Mouse (Mus musculus) hindbrain, postnatal 0 days (tissue): Measurements from ENCODE around the gene A430005L14Rik. TPM values are rescaled to one million over a fixed set of nuclear protein-coding genes. Genes with fewer than 3 reads are reported as not detected.

Experiments used
- ATAC-seq: fragments of 200-750 bp; cut with Nextera tagmentation; 2 replicates; pipeline ENCODE4 v1.8.0; 2017; ENCODE audit warnings: mild to moderate bottlenecking, moderate TSS enrichment, moderate library complexity
- DNase-seq: peaks from one replicate; pipeline ENCODE4 v3.0.0-alpha.2; 2015; ENCODE audit warnings: low spot score
- H3K27ac ChIP-seq: fragments of 300-500 bp; sonication (generic); 2 replicates; pipeline ENCODE4 v1.5.1; 2014; ENCODE audit warnings: mild to moderate bottlenecking
- H3K27me3 ChIP-seq: fragments of 300-500 bp; sonication (generic); 2 replicates; pipeline ENCODE4 v1.6.1; 2014; ENCODE audit warnings: low read length, mixed read lengths; ENCODE audit not compliant: insufficient read depth
- H3K36me3 ChIP-seq: fragments of 300-500 bp; sonication (generic); 2 replicates; pipeline ENCODE4 v1.6.1; 2014; ENCODE audit warnings: low read length, mixed read lengths; ENCODE audit not compliant: insufficient read depth
- H3K4me1 ChIP-seq: fragments of 300-500 bp; sonication (generic); 2 replicates; pipeline ENCODE4 v1.6.1; 2014; ENCODE audit warnings: antibody characterized with exemption, low read length, mixed read lengths; ENCODE audit not compliant: insufficient read depth
- H3K4me2 ChIP-seq: fragments of 300-500 bp; sonication (generic); 2 replicates; pipeline ENCODE4 v1.6.1; 2014; ENCODE audit warnings: low read depth, mild to moderate bottlenecking, low read length, moderate library complexity, mixed read lengths
- H3K4me3 ChIP-seq: fragments of 300-500 bp; sonication (generic); 2 replicates; pipeline ENCODE4 v1.5.1; 2014; ENCODE audit warnings: low read length
- H3K9ac ChIP-seq: fragments of 300-500 bp; sonication (generic); replicated peaks from 2 replicates; pipeline ENCODE4 v1.6.1; 2014; ENCODE audit warnings: mild to moderate bottlenecking, low read length, moderate library complexity, mixed read lengths
- H3K9me3 ChIP-seq: fragments of 300-500 bp; sonication (generic); 2 replicates; pipeline ENCODE4 v1.6.1; 2016; ENCODE audit warnings: low read length, mixed read lengths
- CTCF ChIP-seq: IDR thresholded peaks from 2 replicates; pipeline ENCODE4 v1.5.1; 2016; ENCODE audit warnings: antibody characterized with exemption, control low read depth, low read depth
- WGBS: fragments of 180-500 bp; shearing (Covaris S2); extraction: QIAGEN DNeasy Blood & Tissue Kit; methylation state at CpG from one replicate; pipeline ENCODE4 v1.1.7; 2014; 5-methylcytosine and 5-hydroxymethylcytosine counted together
- polyA plus RNA-seq: library from polyadenylated mRNA; unstranded; fragments of >200 nt; fragmentation: Nextera tagmentation; extraction: Ambion mirVana; gene quantifications from 2 replicates; pipeline ENCODE4 v1.2.1, GENCODE M21; 2015
- total RNA-seq: library from RNA; depleted of rRNA; stranded (reverse); fragments of >200 nt; gene quantifications from 2 replicates; pipeline ENCODE4 v1.2.3, GENCODE M21; 2014

Gene A430005L14Rik
- total and polyA plus RNA-seq, 2 experiments from 2014 or later: 45.3 to 47.4 TPM

- no peaks in the 10 kb centered on the region for H3K4me1 ChIP-seq
- H3K9me3 ChIP-seq: no peaks in the 10 kb centered on the region
- H3K4me3 ChIP-seq: no peak overlapping the region
- DNase-seq (no peak), ATAC-seq (no peak)
- 54% methylated on average over 11 of the region's 11 CpGs for WGBS
- no peak overlapping the region for H3K27ac ChIP-seq
- no peak overlapping the region for H3K4me2 ChIP-seq
- H3K36me3 ChIP-seq: no peaks in the 10 kb centered on the region
- no peak overlapping the region for H3K9ac ChIP-seq
- H3K27me3 ChIP-seq: no peaks in the 10 kb centered on the region
- no peak for TF ChIP-seq CTCF
These were observed 28.2 kb upstream of the A430005L14Rik start for GRCm38 (mm10) chr4:153928772-153929299.

DNA sequence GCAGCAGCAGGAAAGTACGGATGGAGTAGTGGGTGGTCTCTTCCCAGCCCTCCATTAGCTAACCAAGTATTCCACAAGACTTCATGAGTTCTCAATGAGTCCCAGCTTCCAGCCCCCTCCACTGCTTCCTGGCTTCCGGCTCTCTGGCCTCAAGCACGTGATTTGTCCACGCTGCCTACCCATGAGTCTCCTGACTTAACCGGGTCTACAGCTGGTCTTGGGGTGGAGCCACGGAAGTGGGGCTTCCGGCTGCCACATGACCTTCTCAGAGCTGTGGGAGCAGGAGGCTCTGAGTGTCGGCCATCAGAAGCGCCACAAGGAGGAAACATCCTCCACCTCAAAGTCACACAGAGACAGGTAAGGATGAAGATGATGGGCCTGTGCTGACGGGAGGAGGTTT lies 27.6 kb upstream of the A430005L14Rik start:
- H3K27ac ChIP-seq: no peak overlapping the region
- no peak for ATAC-seq

GRCm38 (mm10) chr4:153929921-153930320 lies 27.1 kb upstream of the A430005L14Rik start:
- 43% methylated on average over 4 of the region's 4 CpGs for WGBS
- ATAC-seq (no peak), DNase-seq (peak; percentile 45)
- H3K4me3 ChIP-seq: no peak overlapping the region
- H3K4me1 ChIP-seq: no peaks in the 10 kb centered on the region
- no peak for TF ChIP-seq CTCF
- no peaks in the 10 kb centered on the region for H3K36me3 ChIP-seq
- no peak overlapping the region for H3K9ac ChIP-seq
- no peaks in the 10 kb centered on the region for H3K27me3 ChIP-seq
- H3K4me2 ChIP-seq: no peak overlapping the region
- H3K9me3 ChIP-seq: no peaks in the 10 kb centered on the region
- H3K27ac ChIP-seq: no peak overlapping the region

More for the DNA sequence above, 27.6 kb upstream of the A430005L14Rik start:
- Histone ChIP-seq H3K4me3 (no peak overlapping the region), H3K27me3 (no peaks in the 10 kb centered on the region), H3K9me3 (no peaks in the 10 kb centered on the region), H3K4me1 (no peaks in the 10 kb centered on the region), H3K9ac (no peak overlapping the region), H3K4me2 (no peak overlapping the region), H3K36me3 (no peaks in the 10 kb centered on the region)
- WGBS: 61% methylated on average over 10 of the region's 10 CpGs
- TF ChIP-seq CTCF: no peak
- DNase-seq: no peak

DNA sequence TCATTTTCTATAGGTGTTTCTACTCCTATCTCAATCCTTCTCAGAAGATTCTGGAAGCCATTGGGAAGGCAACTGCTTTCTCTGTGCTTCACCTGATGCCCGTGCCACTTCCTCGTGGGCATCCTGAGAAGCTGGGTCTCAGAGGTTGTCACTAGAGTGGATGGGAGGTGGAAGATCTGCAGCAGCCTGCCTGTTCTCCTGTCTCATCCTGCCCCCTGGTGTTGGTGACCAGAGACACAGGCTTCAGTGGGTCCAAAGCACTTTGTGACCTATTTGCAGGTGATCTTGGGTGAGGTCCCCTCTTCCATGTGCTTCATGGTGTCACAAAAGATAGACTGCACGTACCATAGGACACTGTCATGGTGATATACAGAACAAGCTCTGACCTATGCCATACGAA lies 13.8 kb upstream of the A430005L14Rik start:
- WGBS: 48% methylated on average over 4 of the region's 4 CpGs
- ATAC-seq: peak; percentile 41; the same call in 1 of the 2 replicates
- H3K36me3 ChIP-seq: no peaks in the 10 kb centered on the region

GRCm38 (mm10) chr4:153944261-153944660 lies 12.8 kb upstream of the A430005L14Rik start:
- WGBS: 40% methylated on average over 6 of the region's 6 CpGs
- Histone ChIP-seq H3K9me3 (no peaks in the 10 kb centered on the region), H3K27me3 (no peaks in the 10 kb centered on the region), H3K9ac (no peak overlapping the region), H3K36me3 (no peaks in the 10 kb centered on the region), H3K4me1 (0 out of 2 replicates have a peak, but pooled peaks cover 4% of the 10 kb centered on the region), H3K4me2 (no peak overlapping the region), H3K27ac (no peak overlapping the region), H3K4me3 (no peak overlapping the region)
- TF ChIP-seq CTCF: no peak
- no peak for ATAC-seq
- DNase-seq: no peak

More for the DNA sequence above, 13.8 kb upstream of the A430005L14Rik start:
- TF ChIP-seq CTCF: peak; percentile 90
- Histone ChIP-seq H3K4me3 (no peak overlapping the region), H3K9ac (no peak overlapping the region), H3K4me2 (no peak overlapping the region), H3K27ac (no peak overlapping the region), H3K4me1 (0 out of 2 replicates have a peak, but pooled peaks cover 4% of the 10 kb centered on the region), H3K27me3 (no peaks in the 10 kb centered on the region), H3K9me3 (no peaks in the 10 kb centered on the region)
- DNase-seq: peak; percentile 77

GRCm38 (mm10) chr4:153945741-153946140 lies 11.3 kb upstream of the A430005L14Rik start:
- H3K4me2 ChIP-seq: no peak overlapping the region
- no peaks in the 10 kb centered on the region for H3K36me3 ChIP-seq
- no peak for DNase-seq
- ATAC-seq: no peak
- no peak for TF ChIP-seq CTCF
- H3K27me3 ChIP-seq: no peaks in the 10 kb centered on the region
- 0 out of 2 replicates have a peak, but pooled peaks cover 4% of the 10 kb centered on the region for H3K4me1 ChIP-seq
- no peak overlapping the region for H3K27ac ChIP-seq
- no peak overlapping the region for H3K9ac ChIP-seq
- H3K4me3 ChIP-seq: no peak overlapping the region
- no peaks in the 10 kb centered on the region for H3K9me3 ChIP-seq
- 79% methylated on average over 6 of the region's 6 CpGs for WGBS

GRCm38 (mm10) chr4:153950372-153950771 lies 6.7 kb upstream of the A430005L14Rik start:
- Histone ChIP-seq H3K36me3 (no peaks in the 10 kb centered on the region), H3K9me3 (no peaks in the 10 kb centered on the region), H3K4me1 (no peaks in the 10 kb centered on the region), H3K4me3 (no peak overlapping the region), H3K27me3 (no peaks in the 10 kb centered on the region), H3K4me2 (no peak overlapping the region), H3K9ac (no peak overlapping the region), H3K27ac (no peak overlapping the region)
- 70% methylated on average over 2 of the region's 2 CpGs for WGBS
- TF ChIP-seq CTCF: no peak
- ATAC-seq (no peak), DNase-seq (no peak)
